ENCODE assay signal across 17 mouse cellular contexts in genomic region chr2:43756626-43757025, GRCm38 (mm10).
"Had no signal": no experiment of that assay in that cellular context is flagged by ENCODE, and none has a peak within 500 bp of the region (broad histone marks: within the 10 kb centered on the region; RNA-seq: fewer than 3 reads in every experiment).

No protein-coding gene starts in this region.

- H3K36me3 ChIP-seq: kidney, embryonic 15.5 days; liver, embryonic 13.5 days; neural tube, embryonic 13.5 days; stomach, embryonic 15.5 days had no signal

- DNase-seq: kidney, adult 11 months; kidney, adult 8-10 months; kidney, postnatal 10 days; kidney, postnatal 36 days; layer of hippocampus, adult 9-11 months; layer of hippocampus, postnatal 36 days; liver, embryonic 13.5 days; lung, adult 2 months; lung, postnatal 14 days; lung, postnatal 4 days; midbrain, embryonic 14.5 days; thymus, adult 18-20 months; thymus, postnatal 4 days had no signal

- H3K4me1 ChIP-seq: kidney, embryonic 15.5 days; liver, embryonic 13.5 days; neural tube, embryonic 13.5 days; stomach, embryonic 15.5 days had no signal

- H3K27ac ChIP-seq: kidney, embryonic 15.5 days; left cerebral cortex, adult 2 months; liver, embryonic 13.5 days; neural tube, embryonic 13.5 days; stomach, embryonic 15.5 days had no signal

- H3K4me3 ChIP-seq: kidney, embryonic 15.5 days; left cerebral cortex, adult 2 months; liver, embryonic 13.5 days; neural tube, embryonic 13.5 days; stomach, embryonic 15.5 days had no signal

- H3K27me3 ChIP-seq: kidney, embryonic 15.5 days; liver, embryonic 13.5 days; neural tube, embryonic 13.5 days; stomach, embryonic 15.5 days had no signal
